Mouse (Mus musculus) intestine, embryonic 15.5 days (tissue): Measurements from ENCODE around the gene Chchd1. TPM values are rescaled to one million over a fixed set of nuclear protein-coding genes. Genes with fewer than 3 reads are reported as not detected.

ENCODE experiments used
- ATAC-seq: fragments of 200-750 bp; cut with Nextera tagmentation; 2 replicates; pipeline ENCODE4 v1.8.0; 2017; ENCODE audit warnings: moderate TSS enrichment, moderate library complexity
- H3K27ac ChIP-seq: fragments of 300-500 bp; sonication (generic); 2 replicates; pipeline ENCODE4 v1.5.1; 2015; ENCODE audit warnings: mild to moderate bottlenecking, inconsistent platforms
- H3K27me3 ChIP-seq: fragments of 300-500 bp; sonication (generic); replicated peaks from 2 replicates; pipeline ENCODE4 v1.6.1; 2015; ENCODE audit warnings: inconsistent platforms
- H3K36me3 ChIP-seq: fragments of 300-500 bp; sonication (generic); 2 replicates; pipeline ENCODE4 v1.6.1; 2015; ENCODE audit warnings: inconsistent platforms
- H3K4me1 ChIP-seq: fragments of 300-500 bp; sonication (generic); replicated peaks from 2 replicates; pipeline ENCODE4 v1.6.1; 2015; ENCODE audit warnings: inconsistent platforms
- H3K4me2 ChIP-seq: fragments of 300-500 bp; sonication (generic); replicated peaks from 2 replicates; pipeline ENCODE4 v1.6.1; 2015; ENCODE audit warnings: mild to moderate bottlenecking, inconsistent platforms
- H3K4me3 ChIP-seq: fragments of 300-500 bp; sonication (generic); replicated peaks from 2 replicates; pipeline ENCODE4 v1.5.1; 2015; ENCODE audit warnings: inconsistent platforms
- H3K9ac ChIP-seq: fragments of 300-500 bp; sonication (generic); 2 replicates; pipeline ENCODE4 v1.6.1; 2015; ENCODE audit warnings: inconsistent platforms
- H3K9me3 ChIP-seq: fragments of 300-500 bp; sonication (generic); 2 replicates; pipeline ENCODE4 v1.6.1; 2016; ENCODE audit warnings: inconsistent platforms
- WGBS: fragments of 180-500 bp; shearing (Covaris S2); methylation state at CpG from one replicate; pipeline ENCODE4 v1.1.7; 2015; 5-methylcytosine and 5-hydroxymethylcytosine counted together
- polyA plus RNA-seq: library from polyadenylated mRNA; unstranded; fragments of >200 nt; fragmentation: Nextera tagmentation; extraction: Ambion mirVana; gene quantifications from 2 replicates; pipeline ENCODE4 v1.2.1, GENCODE M21; 2015

Chchd1 gene
- polyA plus RNA-seq, 1 experiment from 2014 or later, result 227 TPM

- Histone ChIP-seq H3K4me1 (peaks cover 3% of the 10 kb centered on the region; the same call in 1 of the 2 replicates), H3K27ac (peak overlapping the region; percentile 65), H3K9me3 (no peaks in the 10 kb centered on the region), H3K4me3 (no peak overlapping the region), H3K36me3 (peaks cover 10% of the 10 kb centered on the region; the same call in 1 of the 2 replicates), H3K9ac (no peak overlapping the region), H3K27me3 (no peaks in the 10 kb centered on the region), H3K4me2 (peak overlapping the region; percentile 24; the same call in 1 of the 2 replicates)
- ATAC-seq, result peak; percentile 85
- 60% methylated on average over 5 of the region's 5 CpGs for WGBS
Observed at GRCm38 (mm10) chr14:20750503-20750902, 47.7 kb downstream of the Chchd1 start.

GRCm38 (mm10) chr14:20753792-20754191 lies 51.0 kb downstream of the Chchd1 start:
- peaks cover 3% of the 10 kb centered on the region; the same call in 1 of the 2 replicates for H3K4me1 ChIP-seq
- H3K9me3 ChIP-seq, result no peaks in the 10 kb centered on the region
- ATAC-seq, result no peak
- peaks cover 13% of the 10 kb centered on the region for H3K36me3 ChIP-seq
- H3K4me2 ChIP-seq, result no peak overlapping the region
- H3K9ac ChIP-seq, result no peak overlapping the region
- no peaks in the 10 kb centered on the region for H3K27me3 ChIP-seq
- H3K4me3 ChIP-seq, result no peak overlapping the region
- H3K27ac ChIP-seq, result no peak overlapping the region
- 77% methylated on average over 3 of the region's 3 CpGs for WGBS

Other genes with a start within 250 kb of the Chchd1 start
- gene Anxa7, start 222.9 kb upstream of the Chchd1 start, polyA plus RNA-seq, result 45.5 and 47.0 TPM in 2 replicates
- gene Mss51, start 206.1 kb upstream of the Chchd1 start, polyA plus RNA-seq, result 0.54 and 0.98 TPM in 2 replicates
- 37.9 and 38.8 TPM in 2 replicates for gene Ppp3cb, start 156.4 kb upstream of the Chchd1 start, polyA plus RNA-seq
- gene Usp54, start 61.9 kb upstream of the Chchd1 start, polyA plus RNA-seq, result 3.8 and 4.4 TPM in 2 replicates
- 0.13 and 0.57 TPM in 2 replicates for gene Myoz1, start 46.5 kb upstream of the Chchd1 start, polyA plus RNA-seq
- 0.13 and 0.52 TPM in 2 replicates for gene Synpo2l, start 34.7 kb upstream of the Chchd1 start, polyA plus RNA-seq
- 82.8 and 96.2 TPM in 2 replicates for gene Sec24c, start 28.7 kb upstream of the Chchd1 start, polyA plus RNA-seq
- gene Fut11, start 8.0 kb upstream of the Chchd1 start, polyA plus RNA-seq, result 21.2 and 22.8 TPM in 2 replicates
- 21.2 and 23.5 TPM in 2 replicates for gene Zswim8, start 4.5 kb downstream of the Chchd1 start, polyA plus RNA-seq
- 20.4 and 21.9 TPM in 2 replicates for gene Ndst2, start 31.6 kb downstream of the Chchd1 start, polyA plus RNA-seq
- gene Camk2g, start 91.1 kb downstream of the Chchd1 start, polyA plus RNA-seq, result 37.1 and 42.3 TPM in 2 replicates
- 2.5 and 2.9 TPM in 2 replicates for gene Plau, start 133.7 kb downstream of the Chchd1 start, polyA plus RNA-seq
- 56.9 and 59.2 TPM in 2 replicates for gene Vcl, start 226.4 kb downstream of the Chchd1 start, polyA plus RNA-seq